Mouse (Mus musculus): ENCODE measurements around the gene Spata33.
"Not testable (repeated sequence)": the region's sequence is repeated elsewhere in the genome, so short reads cannot be mapped to it uniquely, and the experiment has no call there.

Gene Spata33

DNA sequence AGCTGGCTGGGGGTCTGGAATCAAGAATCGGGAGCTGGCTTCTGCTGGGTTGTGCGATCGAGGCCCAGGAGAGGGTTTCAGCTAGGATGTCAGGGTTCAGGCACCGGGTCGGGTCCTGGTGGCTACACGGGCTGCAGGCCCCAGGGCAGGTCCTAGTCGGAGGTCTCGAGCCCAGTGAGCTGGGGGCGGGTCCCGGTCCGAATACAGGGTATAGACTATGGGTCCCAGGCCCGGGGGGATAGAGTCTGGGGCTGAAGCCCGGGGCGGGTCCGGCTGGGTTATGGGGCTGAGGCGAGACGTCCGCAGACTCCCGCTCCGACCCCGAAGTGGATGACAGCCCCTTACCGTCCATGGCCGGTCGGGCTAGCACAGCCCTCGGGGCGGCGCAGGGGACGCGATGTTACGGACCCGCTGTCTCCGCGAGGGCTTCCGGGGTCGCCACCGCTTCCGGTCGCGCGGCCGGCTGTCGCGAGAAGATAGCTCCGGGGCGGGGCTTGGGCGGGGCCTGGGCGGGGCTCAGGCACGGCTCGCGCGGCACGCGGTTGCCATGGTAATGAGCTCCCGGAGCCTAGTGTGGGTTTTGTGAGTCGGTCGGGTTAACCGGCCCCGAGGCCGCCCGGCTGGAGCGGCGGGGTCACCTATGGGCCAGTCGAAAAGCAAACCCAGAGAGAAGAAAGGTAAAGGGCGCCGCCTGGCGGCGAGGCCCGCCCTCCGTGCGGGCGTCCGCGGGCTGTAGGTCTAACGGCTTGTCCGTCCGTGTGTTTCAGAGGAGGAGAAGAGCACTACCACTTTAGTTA lies at the start of gene Spata33, which contains the start of gene Chmp1a:
Spata33 (plus strand) TSS at position 512 of the 797 bp plus-strand sequence.
Chmp1a (minus strand) TSS at position 443 of the 797 bp plus-strand sequence.
- DNase-seq, result peak; percentile 78 to 84

GRCm38 (mm10) chr8:123181391-123181790 lies 31.2 kb upstream of the Spata33 start:
- DNase-seq, result no peak

- DNase-seq, result no peak
These were observed 26.8 kb upstream of the Spata33 start, which contains the start of gene Dpep1 for GRCm38 (mm10) chr8:123185566-123186409. Dpep1 (plus strand) TSS chr8:123186242.

- no peak for DNase-seq
These were observed 24.6 kb upstream of the Spata33 start for GRCm38 (mm10) chr8:123188006-123188405.

- no peak for DNase-seq
These were observed 23.8 kb upstream of the Spata33 start for GRCm38 (mm10) chr8:123188841-123189240.

DNA sequence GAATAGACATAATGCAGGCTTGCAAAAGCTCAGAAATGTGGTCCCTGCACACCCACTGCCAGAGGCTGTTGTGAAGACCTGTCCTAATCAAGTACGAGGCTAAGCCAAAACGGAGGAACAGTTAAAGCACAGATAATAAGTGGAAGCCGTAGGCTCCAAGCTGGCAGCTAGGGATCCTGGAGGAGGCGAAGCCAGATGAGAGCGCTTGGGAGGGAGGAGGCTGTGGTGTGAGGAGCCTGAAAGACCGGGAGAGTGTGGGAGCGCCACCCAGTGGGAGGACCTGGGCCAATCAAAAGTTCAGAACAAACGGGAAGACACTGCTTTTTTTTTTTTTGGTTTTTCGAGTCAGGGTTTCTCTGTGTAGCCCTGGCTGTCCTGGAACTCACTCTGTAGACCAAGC lies 22.0 kb upstream of the Spata33 start:
- no peak for DNase-seq

- no peak for DNase-seq
These were observed 20.7 kb upstream of the Spata33 start for GRCm38 (mm10) chr8:123191908-123192307.

DNA sequence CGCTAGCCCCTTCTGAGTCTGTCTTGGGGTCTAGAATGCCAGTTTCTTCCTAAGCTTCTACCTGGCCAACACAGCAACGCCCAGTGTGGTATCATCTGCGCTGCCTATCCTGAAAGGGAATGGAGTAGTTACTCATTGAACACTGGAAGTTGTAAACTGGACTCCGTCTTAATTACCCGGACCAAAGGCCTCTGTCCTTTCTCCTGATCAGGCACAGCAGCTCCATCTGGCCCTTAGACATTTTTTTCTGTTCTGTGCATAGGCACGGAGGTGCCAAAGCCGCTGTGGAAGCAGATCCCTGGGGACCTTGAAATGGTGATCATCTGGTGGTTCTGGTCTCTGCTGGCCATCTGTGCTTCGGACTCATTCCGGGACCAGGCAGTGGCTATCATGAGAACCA lies 18.9 kb upstream of the Spata33 start:
- no peak for DNase-seq

GRCm38 (mm10) chr8:123197016-123197415 lies 15.6 kb upstream of the Spata33 start:
- DNase-seq, result not testable (repeated sequence)

- no peak for DNase-seq
These were observed 12.8 kb upstream of the Spata33 start for GRCm38 (mm10) chr8:123199864-123200263.

- DNase-seq, result peak in 1 of 2 experiments; percentile 25
These were observed 10.3 kb upstream of the Spata33 start for GRCm38 (mm10) chr8:123202288-123202687.

DNA sequence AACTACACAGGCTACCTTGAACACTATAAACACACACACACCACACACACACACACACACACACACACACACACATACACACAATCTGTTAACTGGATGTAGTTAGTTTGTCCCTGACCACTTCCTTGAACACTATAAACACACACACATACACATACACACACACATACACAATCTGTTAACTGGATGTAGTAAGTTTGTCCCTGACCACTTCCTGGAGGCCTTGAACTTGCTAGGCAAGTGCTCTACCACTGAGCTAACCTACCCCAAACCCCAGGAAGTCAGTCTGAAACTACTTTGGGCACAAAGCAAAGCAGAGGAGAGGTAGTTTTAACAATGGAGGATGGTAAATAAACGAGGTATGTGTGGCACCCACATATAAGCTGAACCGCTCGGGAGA lies 9.1 kb upstream of the Spata33 start:
- no peak for DNase-seq

GRCm38 (mm10) chr8:123211876-123212275 lies 756 bp upstream of the Spata33 start:
- DNase-seq, result no peak

DNA sequence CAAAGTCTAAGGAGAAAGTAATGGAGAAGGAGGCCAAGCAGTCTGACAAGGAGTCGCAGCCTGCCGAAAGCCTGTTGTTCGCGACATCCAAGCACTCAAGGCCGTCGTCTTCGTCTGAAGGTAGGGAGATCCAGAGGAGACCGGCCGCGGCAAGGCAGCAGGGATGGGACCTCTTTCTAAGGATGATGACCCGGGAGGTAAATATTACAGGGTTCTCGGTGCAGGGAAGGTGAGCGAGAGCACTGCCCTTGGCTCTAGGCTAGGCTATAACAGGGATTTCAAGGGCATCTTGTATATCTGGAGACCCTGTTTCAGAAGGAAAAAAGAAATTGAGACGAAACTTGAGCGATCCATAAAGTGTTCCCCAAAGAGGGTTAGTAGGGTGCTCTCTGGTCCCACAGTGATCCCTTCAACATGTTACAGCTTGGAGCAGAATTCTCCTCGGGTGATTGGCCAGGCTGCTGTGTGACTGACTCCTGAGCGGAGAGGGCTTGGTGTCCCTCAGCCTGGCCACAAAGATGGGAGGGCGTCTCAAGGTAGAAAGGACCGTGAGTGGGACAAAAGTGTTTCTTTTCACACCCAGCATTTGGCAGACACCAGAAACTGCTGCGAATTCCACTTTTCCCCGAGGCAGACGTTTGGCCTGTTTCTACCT lies 613 bp downstream of the Spata33 start:
- no peak for DNase-seq

DNA sequence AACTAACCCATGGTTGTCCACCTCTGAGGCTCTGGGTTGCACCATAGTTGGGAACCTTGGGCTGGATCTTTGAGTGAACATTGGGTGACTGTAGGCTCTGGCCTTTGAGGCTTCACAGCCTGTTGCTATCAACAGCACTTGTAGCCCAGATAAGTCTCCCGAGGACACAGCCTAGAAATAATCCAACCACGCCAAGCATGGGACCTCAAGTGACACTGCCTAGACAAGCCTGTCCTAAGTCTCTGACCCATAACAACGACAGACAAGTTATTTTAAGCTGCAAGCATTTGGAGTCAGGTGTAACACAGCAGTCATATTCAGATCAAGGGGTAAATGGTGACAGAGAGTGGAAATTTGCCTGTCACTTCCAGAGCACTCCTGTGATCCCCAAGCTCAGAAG lies 2.8 kb downstream of the Spata33 start:
- DNase-seq, result no peak

- DNase-seq, result no peak
These were observed 8.3 kb downstream of the Spata33 start for GRCm38 (mm10) chr8:123220917-123221316.

DNA sequence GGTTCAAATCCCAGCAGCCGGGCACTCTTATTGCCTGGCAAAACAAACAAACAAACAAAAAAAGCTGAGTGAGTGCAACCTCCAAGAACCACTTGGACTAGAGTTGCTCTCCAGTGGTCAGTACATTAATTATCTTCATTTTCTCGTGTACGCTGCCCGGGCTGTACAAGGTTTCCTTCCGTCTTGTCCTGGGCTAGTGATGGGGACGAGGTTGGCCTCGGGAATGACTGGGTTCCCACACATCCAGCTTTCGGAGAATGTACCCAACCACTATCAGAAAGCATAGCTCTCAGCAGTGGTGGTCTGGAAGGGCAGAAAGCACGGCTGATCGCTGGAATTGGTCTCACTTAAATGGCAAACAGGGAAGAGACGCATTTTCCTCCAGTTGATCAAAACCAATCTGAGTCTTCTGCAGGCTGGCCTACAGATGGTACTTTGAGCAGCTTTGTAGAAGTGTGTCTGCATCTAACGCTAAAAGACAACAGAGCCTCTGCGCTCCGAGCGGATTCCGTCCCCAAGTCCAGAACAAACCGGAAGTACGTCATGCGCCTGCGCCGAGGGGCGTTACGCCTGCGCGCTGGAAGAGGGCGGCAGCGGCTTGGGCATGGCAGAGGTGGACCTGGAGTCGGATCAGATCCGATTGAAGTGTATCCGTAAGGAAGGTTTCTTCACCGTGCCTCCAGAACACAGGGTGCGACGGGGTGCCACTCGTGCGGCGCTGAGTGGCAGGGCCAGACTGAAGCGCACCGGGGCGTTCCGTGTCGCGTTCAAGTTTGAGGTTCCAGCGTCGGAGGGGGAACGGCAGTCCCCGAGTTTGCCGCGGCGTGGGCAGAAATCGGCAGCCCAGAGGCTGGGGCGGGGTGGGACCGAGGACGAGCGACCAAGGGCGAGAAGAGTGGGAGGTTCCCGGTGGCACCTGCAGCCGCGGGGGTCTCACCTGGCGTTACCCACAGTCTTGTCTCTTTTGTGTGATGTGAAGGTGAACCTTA lies 11.9 kb downstream of the Spata33 start, which contains the start of gene Cdk10:
Cdk10 (plus strand) TSS at position 565 of the 989 bp plus-strand sequence.
- peak; percentile 79 to 83 for DNase-seq

GRCm38 (mm10) chr8:123228416-123228815 lies 15.8 kb downstream of the Spata33 start:
- no peak for DNase-seq

GRCm38 (mm10) chr8:123230326-123230725 lies 17.7 kb downstream of the Spata33 start:
- DNase-seq, result not testable (repeated sequence)

- DNase-seq, result no peak
These were observed 19.1 kb downstream of the Spata33 start for GRCm38 (mm10) chr8:123231742-123232141.

- no peak for DNase-seq
These were observed 19.9 kb downstream of the Spata33 start for GRCm38 (mm10) chr8:123232553-123232952.

GRCm38 (mm10) chr8:123233300-123233699 lies 20.7 kb downstream of the Spata33 start:
- DNase-seq, result no peak
